Mouse (Mus musculus) left cerebral cortex, adult 2 months (tissue): ENCODE data around the gene Gpc5. TPM values are rescaled to one million over a fixed set of nuclear protein-coding genes. Genes with fewer than 3 reads are reported as not detected.

Experiments used
- DNase-seq, 2 experiments: peaks; one replicate each; pipeline ENCODE4 v3.0.0; 2021 to 2022; ENCODE audit warnings: low spot score in 2 of 2, mixed read lengths in 1 of 2; ENCODE audit errors: extremely low spot score in 1 of 2
- H3K27ac ChIP-seq: fragments of 200-600 bp; 2 replicates; pipeline ENCODE4 v1.8.1; 2022
- H3K4me3 ChIP-seq: fragments of 200-600 bp; 2 replicates; pipeline ENCODE4 v1.8.1; 2022
- CTCF ChIP-seq: fragments of 200-600 bp; IDR thresholded peaks from 2 replicates; pipeline ENCODE4 v1.8.1; 2022; ENCODE audit warnings: antibody characterized with exemption, mild to moderate bottlenecking, moderate library complexity
- intact Hi-C: fragments of 180-260 bp; cut with DNase I; formaldehyde crosslinking; loops from one replicate; pipeline ENCODE4 v1.15.1; 2025
- total RNA-seq, 2 experiments: library from RNA; stranded (reverse); gene quantifications; 2 replicates each; pipeline ENCODE4 v1.2.3; 2021

Gpc5 gene
- total RNA-seq, 2 experiments from 2014 or later = 31.6 to 34.7 TPM

DNA sequence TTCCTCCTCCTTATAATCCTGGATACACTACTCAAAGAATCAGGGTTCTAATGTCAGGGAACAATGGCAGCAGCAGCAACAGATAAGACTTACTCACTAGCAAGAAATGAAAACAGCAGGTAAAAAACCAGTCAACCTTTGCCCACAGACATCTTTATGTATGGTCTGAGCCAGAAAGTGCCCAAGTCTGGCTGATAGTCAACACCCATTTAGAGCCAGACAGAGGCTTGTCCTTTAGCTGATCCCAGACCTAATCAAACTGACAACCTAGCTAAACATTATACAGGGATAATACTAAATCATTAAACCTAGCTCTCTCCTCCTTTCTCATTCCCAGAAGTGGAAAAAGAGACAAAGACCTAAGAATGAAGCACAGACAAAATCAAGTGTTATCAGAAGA, 1225.5 kb downstream of the Gpc5 start:
- Histone ChIP-seq H3K4me3 (no peak overlapping the region), H3K27ac (no peak overlapping the region)
- intact Hi-C loops = no loop called here
- no peak for TF ChIP-seq CTCF
- DNase-seq = no peak

DNA sequence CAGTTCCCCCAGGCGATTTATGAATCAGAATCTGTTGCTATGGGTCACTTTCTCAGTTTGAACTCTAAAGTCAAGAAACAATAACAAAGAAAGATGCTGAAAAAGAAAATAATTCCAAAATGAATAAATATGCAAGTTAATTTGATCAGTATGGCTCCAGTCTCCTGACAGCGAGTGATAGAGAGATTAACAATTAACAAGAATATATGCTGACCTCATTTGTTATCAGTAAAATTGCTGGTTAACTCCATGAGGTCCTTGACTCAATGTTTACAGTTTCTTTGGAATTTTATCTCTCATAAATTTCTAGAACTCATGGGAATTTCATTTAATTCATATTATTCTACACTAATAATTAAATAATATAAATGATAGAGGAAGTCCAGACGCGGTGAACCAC, 1244.2 kb downstream of the Gpc5 start:
- H3K4me3 ChIP-seq = no peak overlapping the region
- H3K27ac ChIP-seq = no peak overlapping the region
- DNase-seq = no peak
- intact Hi-C loops = no loop called here
- TF ChIP-seq CTCF = no peak

DNA sequence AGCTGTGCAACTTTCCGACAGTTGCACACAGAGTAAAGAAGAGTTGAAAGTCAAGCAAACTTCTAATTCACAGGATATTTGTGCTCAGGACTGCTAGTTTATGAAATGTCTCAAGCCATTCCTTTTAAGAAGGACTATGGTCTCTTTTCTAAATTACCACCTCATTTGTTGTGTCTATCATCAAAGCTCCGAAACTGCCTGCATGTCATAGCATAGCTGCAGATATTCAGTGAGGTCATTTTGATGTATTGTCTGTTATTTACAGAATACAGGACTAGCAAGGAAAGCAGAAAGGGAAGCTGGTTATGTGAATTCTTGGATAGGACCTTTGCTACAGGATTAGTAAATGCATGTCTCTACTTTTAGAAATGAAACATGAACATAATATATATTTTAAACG, 1246.4 kb downstream of the Gpc5 start:
- no peak for DNase-seq
- H3K4me3 ChIP-seq = no peak overlapping the region
- intact Hi-C loops = no loop called here
- no peak overlapping the region for H3K27ac ChIP-seq
- TF ChIP-seq CTCF = no peak

DNA sequence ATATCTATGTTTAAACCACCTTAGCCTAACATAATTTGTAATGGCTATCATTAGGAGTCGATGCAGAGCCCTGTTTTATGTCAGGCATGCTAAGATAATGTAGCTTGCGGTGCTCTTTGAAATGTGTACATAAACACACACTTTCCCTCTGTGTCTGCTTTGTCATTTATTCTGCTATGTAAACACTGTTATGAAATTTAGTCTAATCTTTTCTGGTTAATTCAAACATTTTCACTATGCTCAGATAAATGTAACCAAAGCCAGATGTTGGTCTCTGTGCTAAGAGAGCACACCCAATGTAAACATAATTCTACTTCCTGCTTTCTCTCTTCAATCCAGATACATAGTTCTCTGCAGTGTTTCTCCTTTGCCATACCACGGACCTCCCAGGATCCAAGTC, 1256.5 kb downstream of the Gpc5 start:
- no peak for TF ChIP-seq CTCF
- Histone ChIP-seq H3K27ac (no peak overlapping the region), H3K4me3 (no peak overlapping the region)
- intact Hi-C loops = no loop called here
- no peak for DNase-seq

DNA sequence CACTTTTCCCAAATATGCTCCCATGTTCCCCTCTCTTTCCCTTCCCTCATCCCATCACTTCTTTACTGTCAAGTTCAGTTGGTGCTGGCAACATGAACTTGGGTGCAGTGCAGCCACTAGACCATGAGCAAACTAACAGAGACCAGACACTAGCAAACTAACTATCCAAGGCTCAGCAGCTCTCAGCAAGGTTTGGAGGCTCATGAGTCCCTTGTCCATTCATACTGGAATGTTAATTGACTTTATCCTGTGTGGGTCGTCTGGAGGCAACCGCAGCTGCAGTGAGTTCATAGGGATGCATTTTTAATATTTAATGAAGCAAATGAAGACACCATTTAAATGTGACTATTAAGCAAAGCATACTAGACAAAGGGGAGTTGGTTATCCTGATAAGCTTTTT, 1292.6 kb downstream of the Gpc5 start:
- H3K4me3 ChIP-seq = no peak overlapping the region
- no peak overlapping the region for H3K27ac ChIP-seq
- TF ChIP-seq CTCF = no peak
- intact Hi-C loops = no loop called here
- DNase-seq = no peak

DNA sequence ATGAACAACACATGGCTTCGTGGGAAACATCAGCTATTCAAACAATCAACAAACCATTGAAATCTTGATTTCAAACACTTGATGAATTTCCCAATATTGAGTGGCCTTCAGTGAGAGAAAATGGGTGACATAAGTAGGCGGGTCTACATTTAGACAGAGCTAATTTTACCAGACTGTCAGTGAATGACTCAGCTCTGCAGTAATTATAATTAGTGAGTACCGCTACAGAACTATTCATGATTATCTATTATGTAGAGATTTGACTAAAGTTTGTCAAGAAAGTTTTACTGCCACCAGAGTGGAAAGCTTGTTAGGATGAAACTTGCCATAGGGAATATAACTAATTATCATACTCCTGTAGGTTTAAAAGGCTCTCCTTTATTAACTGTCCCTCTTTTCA, 1323.5 kb downstream of the Gpc5 start:
- no peak for TF ChIP-seq CTCF
- H3K27ac ChIP-seq = no peak overlapping the region
- intact Hi-C loops = no loop called here
- H3K4me3 ChIP-seq = no peak overlapping the region
- no peak for DNase-seq

DNA sequence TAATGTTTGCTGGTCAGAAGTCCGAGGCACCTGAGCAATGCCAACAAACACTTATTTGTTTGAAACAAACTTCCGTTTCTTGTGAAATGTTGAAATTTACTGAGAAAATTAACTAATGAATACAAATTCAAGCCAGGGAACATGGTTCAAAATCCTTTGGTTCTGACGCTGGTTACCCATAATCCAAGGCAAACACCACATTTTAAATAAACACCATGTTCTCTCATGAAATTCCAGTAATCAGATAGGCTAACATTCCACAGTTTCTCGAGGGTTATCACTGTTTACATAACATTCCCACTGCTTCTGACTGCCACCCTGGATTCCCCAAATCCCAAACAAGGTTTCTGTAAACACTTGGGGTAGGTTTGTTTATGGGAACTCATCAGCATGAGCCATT, 1356.2 kb downstream of the Gpc5 start:
- intact Hi-C loops = no loop called here
- no peak overlapping the region for H3K27ac ChIP-seq
- DNase-seq = no peak
- no peak overlapping the region for H3K4me3 ChIP-seq
- TF ChIP-seq CTCF = no peak

DNA sequence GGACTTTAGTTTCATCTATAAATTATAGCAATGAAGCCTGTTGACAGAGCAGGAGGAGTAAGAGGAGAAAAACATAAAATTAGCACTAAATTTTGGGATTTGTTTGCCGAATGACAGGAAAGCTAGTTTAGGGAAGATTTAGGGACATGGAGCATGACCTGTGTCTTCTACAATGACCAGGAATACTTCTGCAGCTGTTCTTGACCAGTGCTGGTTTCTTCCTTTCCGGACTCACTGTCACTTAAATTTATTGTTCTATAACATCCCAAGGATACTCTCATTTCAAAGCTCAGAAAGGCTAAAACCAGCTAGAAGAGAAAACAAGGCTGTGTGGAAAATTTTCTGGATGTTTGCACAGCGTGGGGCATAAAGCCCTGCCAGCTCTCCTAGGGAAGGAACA, 1361.3 kb downstream of the Gpc5 start:
- TF ChIP-seq CTCF = no peak
- Histone ChIP-seq H3K27ac (no peak overlapping the region), H3K4me3 (no peak overlapping the region)
- intact Hi-C loops = no loop called here
- DNase-seq = no peak

DNA sequence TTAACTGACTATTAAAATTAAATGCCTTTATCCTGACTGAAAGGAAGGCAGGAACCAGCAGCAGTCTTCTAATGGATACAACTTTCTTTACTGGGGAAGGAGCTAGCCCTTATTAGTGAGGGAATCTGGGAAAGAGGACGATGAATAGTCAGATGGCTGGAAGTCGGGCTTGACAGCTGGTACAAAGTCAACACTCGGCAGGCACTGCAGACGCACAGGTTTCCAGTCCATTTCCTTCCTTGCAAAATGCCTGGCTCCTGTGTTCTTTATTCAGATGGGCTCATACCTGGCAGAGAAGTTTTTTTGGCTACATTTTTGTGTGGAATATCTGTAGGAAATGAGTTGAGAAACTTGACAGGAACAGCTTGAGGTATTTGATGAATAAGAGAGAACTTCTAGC, 1364.2 kb downstream of the Gpc5 start:
- intact Hi-C loops = no loop called here
- no peak overlapping the region for H3K4me3 ChIP-seq
- H3K27ac ChIP-seq = no peak overlapping the region
- no peak for TF ChIP-seq CTCF
- DNase-seq = no peak

DNA sequence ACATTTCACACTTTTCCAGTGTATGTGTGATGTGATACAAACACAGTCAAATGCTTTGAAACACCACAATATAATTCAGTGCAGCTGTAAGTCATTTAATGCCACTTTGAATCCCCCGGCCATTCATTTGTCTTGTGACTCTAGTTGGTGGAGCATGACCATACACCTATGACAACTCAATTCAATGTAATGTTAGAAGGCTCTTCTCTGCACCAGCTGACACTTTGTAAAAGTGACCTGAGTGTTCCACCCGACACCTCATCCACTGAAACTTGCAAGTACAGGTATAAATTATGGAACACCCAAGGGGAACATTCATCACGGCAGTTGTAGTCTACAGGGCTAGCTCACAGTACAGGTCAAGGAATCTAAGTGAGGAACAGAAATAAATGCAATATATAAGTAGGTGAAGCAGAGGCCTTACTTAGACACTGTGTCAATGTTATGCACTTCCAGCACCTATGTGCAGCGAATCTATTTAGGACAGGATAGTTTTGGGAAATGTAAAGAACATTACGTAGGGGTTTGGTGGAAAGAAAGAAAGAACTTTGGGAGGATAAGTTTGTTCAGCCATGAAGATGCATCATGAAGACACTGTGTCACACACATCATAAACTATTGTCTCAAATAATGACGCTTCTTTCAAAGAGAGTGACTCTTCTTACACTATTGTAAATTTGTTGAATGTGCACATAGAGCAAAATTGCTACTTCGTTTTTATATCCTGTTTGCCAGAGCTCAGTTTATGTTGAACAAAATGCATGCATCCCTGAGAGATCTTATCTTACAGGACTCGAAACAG, 1381.6 kb downstream of the Gpc5 start:
- Histone ChIP-seq H3K4me3 (no peak overlapping the region), H3K27ac (no peak overlapping the region)
- DNase-seq = no peak
- intact Hi-C loops = no loop called here
- no peak for TF ChIP-seq CTCF

DNA sequence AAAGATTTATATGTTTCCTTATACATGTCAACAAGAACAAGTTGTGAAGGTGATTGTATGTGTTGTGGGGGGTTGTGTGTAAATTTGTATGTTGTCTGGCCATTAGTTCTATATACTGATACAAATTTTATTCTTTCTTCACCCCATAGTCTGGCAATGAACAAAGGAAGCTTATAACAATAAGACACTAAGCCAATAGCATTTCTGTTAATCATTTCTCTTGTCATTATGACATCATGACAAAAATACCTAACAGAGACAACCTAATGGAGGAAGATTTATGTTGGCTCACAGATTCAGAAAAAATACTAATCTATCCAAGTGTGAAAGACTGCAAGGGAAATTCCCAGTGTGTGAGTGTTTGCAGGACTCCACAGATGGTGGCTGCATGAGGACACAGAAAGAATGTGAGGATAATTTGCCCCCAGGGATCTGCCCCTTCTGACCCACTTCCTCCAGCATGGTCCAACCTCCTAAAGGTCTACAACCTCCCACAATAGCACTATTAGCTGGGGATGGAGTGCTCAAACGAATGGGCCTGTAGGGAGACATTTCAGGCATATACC, 1402.4 kb downstream of the Gpc5 start:
- no peak overlapping the region for H3K27ac ChIP-seq
- no peak overlapping the region for H3K4me3 ChIP-seq
- no peak for TF ChIP-seq CTCF
- intact Hi-C loops = no loop called here
- DNase-seq = no peak

DNA sequence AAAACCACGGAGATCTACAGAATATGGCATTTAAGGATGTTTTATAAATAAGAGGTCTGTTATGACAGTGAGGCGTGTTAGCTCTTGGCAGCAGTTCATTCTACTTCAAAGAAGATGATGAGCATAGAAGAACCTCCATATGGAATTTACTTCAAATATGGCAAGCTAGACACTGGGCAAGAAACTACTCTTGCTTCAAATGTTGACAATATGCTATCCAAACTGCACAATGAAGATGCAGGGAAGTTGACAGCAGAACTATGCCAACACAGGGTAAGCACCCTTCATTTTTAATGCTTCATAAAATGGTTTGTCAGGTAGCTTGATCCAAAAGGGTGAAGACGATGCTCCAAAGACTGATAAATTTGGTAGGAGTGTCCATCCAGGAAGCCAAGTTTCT, 1446.2 kb downstream of the Gpc5 start:
- intact Hi-C loops = no loop called here
- Histone ChIP-seq H3K4me3 (no peak overlapping the region), H3K27ac (no peak overlapping the region)
- no peak for DNase-seq
- TF ChIP-seq CTCF = no peak

DNA sequence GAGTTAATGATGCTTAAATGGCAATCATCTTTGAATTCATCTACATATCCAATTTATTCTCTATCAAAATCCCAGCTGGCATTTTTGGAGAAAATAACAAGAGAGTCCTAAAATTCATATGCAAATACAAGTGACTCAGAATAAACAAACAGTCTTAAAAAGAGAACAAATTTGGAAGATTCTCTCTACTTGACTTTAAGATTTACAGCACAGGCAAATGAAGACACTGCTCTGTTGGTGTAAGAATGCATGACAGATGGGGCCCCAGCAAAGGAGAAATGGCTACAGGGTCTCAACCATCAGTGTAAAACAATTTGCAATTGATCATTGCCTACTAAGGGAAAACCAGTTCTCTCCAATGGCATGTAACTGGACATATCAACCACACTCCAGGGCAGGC, 1451.7 kb downstream of the Gpc5 start:
- intact Hi-C loops = loop anchor here (10.0 kb wide), 1 partner anchor 699 kb away; no protein-coding TSS in a partner anchor
- no peak for DNase-seq
- TF ChIP-seq CTCF = no peak
- no peak overlapping the region for H3K27ac ChIP-seq
- no peak overlapping the region for H3K4me3 ChIP-seq
